Mouse (Mus musculus): ENCODE data around the gene Gtf2b.

GRCm38 (mm10) chr3:142817506-142817905 lies 52.7 kb downstream of the Gtf2b start:
- TF ChIP-seq POLR2A (IDR thresholded peaks at IDR 0.05; ENCODE audit: low read depth, low read length): no peak
- TF ChIP-seq CTCF (IDR thresholded peaks at IDR 0.05; ENCODE audit: borderline replicate concordance, insufficient read depth, low read length): no peak

All from embryonic fibroblast, embryonic 13.5 days (primary cell).